8 mouse cellular contexts compared by ENCODE assay signal in genomic region chr10:21159697-21160394, GRCm38 (mm10). TPM values are rescaled to one million over a fixed set of nuclear protein-coding genes. Genes with fewer than 3 reads are reported as not detected.
DNase-seq lines count a peak whose midpoint lies in the region; ATAC-seq and TF ChIP-seq lines count a peak whose summit lies in the region.

No protein-coding gene starts in this region.

- under 1% methylated on average over 44 of the region's 44 CpGs for WGBS in lung, adult 2 months
- under 1% methylated on average over 44 of the region's 44 CpGs for WGBS in forebrain, embryonic 14.5 days
- under 1% methylated on average over 44 of the region's 44 CpGs for WGBS in intestine, embryonic 14.5 days
- under 1% methylated on average over 44 of the region's 44 CpGs for WGBS in liver, embryonic 14.5 days (ENCODE audit: insufficient replicate concordance)
- WGBS in neural tube, embryonic 12.5 days = under 1% methylated on average over 44 of the region's 44 CpGs

- H3K4me2 ChIP-seq in forebrain, embryonic 14.5 days (ENCODE audit: low read length) = peak overlapping the region; percentile 99
- peak overlapping the region; percentile 97 for H3K4me2 ChIP-seq in intestine, embryonic 14.5 days (ENCODE audit: low read length)
- peak overlapping the region; percentile 81 for H3K4me2 ChIP-seq in liver, embryonic 14.5 days (ENCODE audit: low read depth)
- peak overlapping the region; percentile 99 for H3K4me2 ChIP-seq in neural tube, embryonic 12.5 days (replicated peaks)

- no peak for TF ChIP-seq EP300 in liver, embryonic 14.5 days (IDR thresholded peaks at IDR 0.05; ENCODE audit: low read depth)

- 0 out of 2 replicates have a peak, but pooled peaks cover 2% of the 10 kb centered on the region for H3K4me1 ChIP-seq in lung, adult 2 months (ENCODE audit: control insufficient read depth, insufficient read depth, low read length)
- peaks cover 8% of the 10 kb centered on the region; the same call in 1 of the 2 replicates for H3K4me1 ChIP-seq in forebrain, embryonic 14.5 days (ENCODE audit: control insufficient read depth, insufficient read depth, low read length)
- peaks cover 6% of the 10 kb centered on the region; the same call in 1 of the 2 replicates for H3K4me1 ChIP-seq in intestine, embryonic 14.5 days (replicated peaks; ENCODE audit: control insufficient read depth, insufficient read depth, low read length)
- H3K4me1 ChIP-seq in liver, embryonic 14.5 days (replicated peaks; ENCODE audit: control insufficient read depth in 2 of 2, insufficient read depth in 2 of 2, low read length in 1 of 2) = peaks cover 10 to 12% of the 10 kb centered on the region in 2 experiments; a peak in 3 of 4 replicates
- H3K4me1 ChIP-seq in neural tube, embryonic 12.5 days = peaks cover 15% of the 10 kb centered on the region

- no peaks in the 10 kb centered on the region for H3K9me3 ChIP-seq in forebrain, embryonic 14.5 days (replicated peaks; ENCODE audit: control insufficient read depth, low read length)
- H3K9me3 ChIP-seq in intestine, embryonic 14.5 days (ENCODE audit: control insufficient read depth, low read length) = no peaks in the 10 kb centered on the region
- no peaks in the 10 kb centered on the region for H3K9me3 ChIP-seq in liver, embryonic 14.5 days (ENCODE audit: control insufficient read depth, low read length)
- no peaks in the 10 kb centered on the region for H3K9me3 ChIP-seq in neural tube, embryonic 12.5 days

- H3K9ac ChIP-seq in forebrain, embryonic 14.5 days (ENCODE audit: low read length) = peak overlapping the region; percentile 86
- H3K9ac ChIP-seq in intestine, embryonic 14.5 days (ENCODE audit: low read length) = peak overlapping the region; percentile 65
- H3K9ac ChIP-seq in liver, embryonic 14.5 days (replicated peaks) = peak overlapping the region; percentile 78
- H3K9ac ChIP-seq in neural tube, embryonic 12.5 days = peak overlapping the region; percentile 39; the same call in 1 of the 2 replicates

- H3K36me3 ChIP-seq in forebrain, embryonic 14.5 days (ENCODE audit: control insufficient read depth, insufficient read depth, low read length) = no peaks in the 10 kb centered on the region
- H3K36me3 ChIP-seq in intestine, embryonic 14.5 days (ENCODE audit: control insufficient read depth, insufficient read depth, low read length) = no peaks in the 10 kb centered on the region; the same call in 1 of the 2 replicates
- no peaks in the 10 kb centered on the region for H3K36me3 ChIP-seq in liver, embryonic 14.5 days (replicated peaks; ENCODE audit: control insufficient read depth, insufficient read depth, low read depth)
- no peaks in the 10 kb centered on the region for H3K36me3 ChIP-seq in neural tube, embryonic 12.5 days

- no peak for TF ChIP-seq CTCF in lung, adult 2 months (IDR thresholded peaks at IDR 0.05; ENCODE audit: insufficient read depth, low read length)
- no peak for TF ChIP-seq CTCF in liver, embryonic 14.5 days (IDR thresholded peaks at IDR 0.05; ENCODE audit: low read depth)

- peak overlapping the region; percentile 31 for H3K4me3 ChIP-seq in lung, adult 2 months (replicated peaks; ENCODE audit: extremely low read depth, low read depth, low read length)
- peak overlapping the region; percentile 61 for H3K4me3 ChIP-seq in forebrain, embryonic 14.5 days (ENCODE audit: low read depth, low read length)
- peak overlapping the region; percentile 63 for H3K4me3 ChIP-seq in intestine, embryonic 14.5 days (ENCODE audit: low read depth, low read length)
- peak overlapping the region; percentile 70 to 71 for H3K4me3 ChIP-seq in liver, embryonic 14.5 days (ENCODE audit: insufficient read depth in 1 of 2, low read depth in 2 of 2, low read length in 2 of 2)
- H3K4me3 ChIP-seq in neural tube, embryonic 12.5 days = peak overlapping the region; percentile 73

- H3K27ac ChIP-seq in forebrain, embryonic 14.5 days (ENCODE audit: low read depth, low read length) = no peak overlapping the region
- H3K27ac ChIP-seq in intestine, embryonic 14.5 days (ENCODE audit: low read depth) = no peak overlapping the region
- H3K27ac ChIP-seq in liver, embryonic 14.5 days = peak overlapping the region; percentile 14; the same call in 1 of the 2 replicates
- no peak overlapping the region for H3K27ac ChIP-seq in neural tube, embryonic 12.5 days

- peak; percentile 54 for ATAC-seq in forebrain, embryonic 14.5 days
- peak; percentile 26; the same call in 1 of the 2 replicates for ATAC-seq in intestine, embryonic 14.5 days (replicated peaks; ENCODE audit: low FRiP score, low TSS enrichment, low read depth)
- peak; percentile 35; the same call in 1 of the 2 replicates for ATAC-seq in liver, embryonic 14.5 days (ENCODE audit: insufficient read depth)
- peak; percentile 27 for ATAC-seq in neural tube, embryonic 12.5 days (ENCODE audit: low FRiP score, low read depth)

- no peak for TF ChIP-seq POLR2A in lung, adult 2 months (IDR thresholded peaks at IDR 0.05; ENCODE audit: borderline replicate concordance, extremely low read depth, low read depth, low read length)

- DNase-seq in lung, adult 2 months = peak; percentile 39
- no peak for DNase-seq in lung, postnatal 25 days (ENCODE audit: low spot score)
- DNase-seq in c-Kit-positive CD71-positive TER-119-positive erythroid progenitor cells, embryonic 14.5 days (ENCODE audit: low spot score) = peak; percentile 49
- DNase-seq in forebrain, embryonic 14.5 days (ENCODE audit: low spot score) = peak; percentile 46
- peak; percentile 84 for DNase-seq in intestine, embryonic 14.5 days (ENCODE audit: low spot score)
- peak in 1 of 3 experiments; percentile 16 for DNase-seq in liver, embryonic 14.5 days (ENCODE audit: low read depth in 3 of 3, low spot score in 3 of 3)
- DNase-seq in thymus, adult 18-20 months = peak; percentile 46 to 56

- peaks cover 25% of the 10 kb centered on the region for H3K27me3 ChIP-seq in forebrain, embryonic 14.5 days (replicated peaks; ENCODE audit: control insufficient read depth, insufficient read depth, low read length)
- H3K27me3 ChIP-seq in intestine, embryonic 14.5 days (replicated peaks; ENCODE audit: control insufficient read depth, insufficient read depth, low read length) = peaks cover 45% of the 10 kb centered on the region
- H3K27me3 ChIP-seq in liver, embryonic 14.5 days (ENCODE audit: control insufficient read depth, insufficient read depth, low read length) = no peaks in the 10 kb centered on the region
- peaks cover 31% of the 10 kb centered on the region for H3K27me3 ChIP-seq in neural tube, embryonic 12.5 days (replicated peaks)

RNA-seq across cellular contexts. Expression of gene Myb, which starts 0.9 kb away (rescaled TPM):
- 4.6 and 5.1 TPM in 2 replicates for polyA plus RNA-seq in lung, adult 2 months (2012; rRNA removed)
- polyA plus RNA-seq in forebrain, embryonic 14.5 days (2014; fragmentation: Nextera tagmentation; extraction: Ambion mirVana) = 2.6 and 3.2 TPM in 2 replicates
- 6.5 and 6.6 TPM in 2 replicates for polyA plus RNA-seq in intestine, embryonic 14.5 days (2014; fragmentation: Nextera tagmentation; extraction: Ambion mirVana)
- 14.1 and 16.9 TPM in 2 replicates for polyA plus RNA-seq in liver, embryonic 14.5 days (2012; rRNA removed)
- polyA plus RNA-seq in liver, embryonic 14.5 days (2014; fragmentation: Nextera tagmentation; extraction: Ambion mirVana) = 11.7 and 13.6 TPM in 2 replicates
- 3.8 and 3.9 TPM in 2 replicates for polyA plus RNA-seq in neural tube, embryonic 12.5 days (2016; fragmentation: Nextera tagmentation; extraction: Ambion mirVana)
